Mouse (Mus musculus): Measurements from ENCODE around the gene Gm28035. TPM values are rescaled to one million over a fixed set of nuclear protein-coding genes. Genes with fewer than 3 reads are reported as not detected.

Gm28035 gene
- polyA plus RNA-seq, 1 experiment from 2014 or later, result 0.04 TPM

DNA sequence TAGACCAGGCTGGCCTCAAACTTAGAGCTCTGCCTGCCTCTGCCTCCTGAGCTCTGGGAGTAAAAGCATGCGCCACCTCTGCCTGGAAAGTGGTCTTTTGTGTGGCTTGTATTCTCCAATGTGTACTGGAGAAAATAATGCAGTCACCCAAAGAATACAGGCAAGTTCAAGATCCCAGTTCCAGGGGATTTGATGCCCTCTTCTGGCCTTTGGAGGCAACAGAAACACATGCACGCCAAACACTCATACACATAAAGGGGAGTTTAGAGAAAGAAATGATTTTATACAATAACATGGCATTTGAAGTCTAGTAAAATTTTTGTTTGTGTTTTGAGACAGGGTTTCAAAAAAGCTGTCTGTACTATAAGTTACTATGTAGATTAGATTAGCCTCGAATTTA is 59.2 kb downstream of the Gm28035 start:
- no peak for DNase-seq (ENCODE audit: low spot score)

DNA sequence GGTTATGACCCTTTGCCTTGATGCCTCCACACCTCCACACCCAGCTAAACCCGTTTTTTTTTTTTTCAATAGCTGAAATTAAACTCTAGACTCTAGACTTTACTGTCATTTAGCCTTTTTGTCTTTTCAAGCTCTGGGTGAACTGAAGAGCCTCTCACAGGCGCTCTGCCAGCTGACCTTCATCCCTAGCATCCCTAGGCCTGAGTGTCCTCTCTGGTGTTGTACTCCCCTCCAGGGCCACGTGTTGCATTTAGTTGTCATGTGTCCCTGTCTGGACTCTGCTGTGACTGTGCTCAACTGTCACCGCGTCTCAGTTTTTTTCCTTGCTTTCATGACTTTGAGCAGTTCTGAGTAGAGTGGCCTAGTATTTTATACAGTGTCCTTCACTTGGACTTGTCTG is 59.6 kb downstream of the Gm28035 start:
- DNase-seq (ENCODE audit: low spot score), result no peak

DNA sequence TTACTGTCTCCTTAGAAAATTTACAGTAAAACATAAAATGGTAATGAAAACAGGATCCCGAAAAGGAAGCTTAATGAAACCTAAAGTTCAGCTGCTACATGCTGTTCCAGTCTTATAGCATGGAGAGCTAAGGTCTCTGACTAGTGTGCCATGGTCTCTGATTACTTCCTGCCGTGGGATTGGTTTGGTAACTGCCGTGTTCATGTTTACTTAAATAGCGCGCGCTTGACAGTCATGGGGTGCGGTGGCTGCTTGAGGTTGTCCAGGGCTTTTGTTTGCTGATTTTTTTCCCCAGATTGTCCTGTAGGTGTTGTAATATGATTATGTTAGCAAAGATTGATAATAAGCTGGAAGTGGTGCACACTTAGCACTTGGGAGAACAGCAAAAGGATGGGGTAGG is 65.7 kb downstream of the Gm28035 start:
- no peak for DNase-seq (ENCODE audit: low spot score)

DNA sequence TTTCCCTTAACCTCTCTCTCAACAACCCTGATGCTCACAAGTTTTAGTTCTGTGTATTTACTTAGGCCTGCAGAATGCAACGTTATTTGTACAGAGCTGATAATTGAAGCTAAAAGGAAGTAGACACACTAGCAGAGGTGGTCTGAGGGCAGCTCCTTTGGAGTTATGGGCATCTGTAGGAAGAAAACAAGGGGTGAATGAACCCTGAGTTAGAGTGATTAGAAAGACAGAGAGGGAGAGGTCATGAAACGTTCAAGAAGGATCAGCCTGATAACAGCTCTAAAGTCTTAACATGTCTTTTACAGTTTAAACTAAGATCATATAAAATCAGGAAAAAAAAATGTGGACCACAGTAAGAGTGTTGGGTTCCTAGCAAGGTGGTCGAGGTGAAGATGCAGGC is 69.0 kb downstream of the Gm28035 start:
- no peak for DNase-seq (ENCODE audit: low spot score)

DNA sequence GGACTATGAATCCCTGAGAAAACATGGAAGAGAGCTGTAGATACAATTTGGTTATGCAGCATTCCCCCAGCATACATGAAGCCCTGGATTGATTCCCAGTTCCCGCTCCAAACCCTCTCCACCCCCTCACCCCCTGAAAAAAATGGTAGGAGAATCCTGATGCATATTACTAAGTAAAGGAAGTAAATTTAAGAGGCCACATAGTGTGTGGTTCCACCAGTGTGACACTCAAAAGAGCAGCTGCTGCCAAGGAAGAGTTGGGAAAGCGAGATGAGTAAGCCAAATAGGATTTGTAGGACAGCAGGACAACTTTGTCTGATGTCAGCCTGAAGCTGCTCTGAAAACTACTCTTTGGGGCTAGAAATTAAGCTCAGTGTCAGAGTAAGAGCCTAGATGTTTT is 71.1 kb downstream of the Gm28035 start:
- no peak for DNase-seq (ENCODE audit: low spot score)

DNA sequence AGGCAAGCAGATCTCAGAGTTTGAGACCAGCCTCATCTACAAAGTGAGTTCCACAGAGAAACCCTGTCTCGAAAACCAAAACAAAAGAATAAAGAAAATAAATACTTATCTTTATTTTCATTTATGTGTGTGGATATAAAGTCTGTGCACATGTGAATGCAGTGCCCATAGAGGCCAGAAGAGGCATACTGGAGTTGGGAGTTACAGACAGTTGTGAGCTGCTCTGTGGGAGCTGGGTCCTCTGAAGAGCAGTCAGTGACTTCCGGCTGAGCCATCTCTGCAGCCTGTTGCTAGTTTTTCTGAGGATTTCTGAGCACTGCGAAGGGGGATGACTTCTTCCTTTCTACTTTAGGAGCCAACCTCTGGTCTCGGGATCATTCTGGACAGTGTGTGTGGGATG is 75.8 kb downstream of the Gm28035 start:
- no peak for DNase-seq (ENCODE audit: low spot score)

DNA sequence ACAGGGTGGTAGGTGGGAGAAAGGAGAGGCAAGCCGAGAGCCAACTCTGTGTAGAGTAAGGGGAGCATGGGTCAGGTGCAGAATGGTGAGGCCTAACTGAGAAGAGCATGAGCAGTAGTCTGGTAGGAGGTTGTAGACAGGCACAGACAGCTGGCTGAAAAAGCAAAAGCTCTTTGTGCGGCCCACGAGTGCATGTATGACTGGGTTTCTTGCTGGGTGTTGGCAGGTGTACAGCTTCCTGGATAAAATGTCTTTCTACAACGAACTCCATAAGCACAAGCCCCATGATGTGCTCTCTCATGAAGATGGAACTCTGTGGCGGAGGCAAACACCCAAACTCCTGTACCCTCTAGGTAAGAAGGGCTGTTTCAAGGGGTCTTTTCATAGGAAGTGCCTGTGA is 76.6 kb downstream of the Gm28035 start:
- DNase-seq (ENCODE audit: low spot score), result no peak

DNA sequence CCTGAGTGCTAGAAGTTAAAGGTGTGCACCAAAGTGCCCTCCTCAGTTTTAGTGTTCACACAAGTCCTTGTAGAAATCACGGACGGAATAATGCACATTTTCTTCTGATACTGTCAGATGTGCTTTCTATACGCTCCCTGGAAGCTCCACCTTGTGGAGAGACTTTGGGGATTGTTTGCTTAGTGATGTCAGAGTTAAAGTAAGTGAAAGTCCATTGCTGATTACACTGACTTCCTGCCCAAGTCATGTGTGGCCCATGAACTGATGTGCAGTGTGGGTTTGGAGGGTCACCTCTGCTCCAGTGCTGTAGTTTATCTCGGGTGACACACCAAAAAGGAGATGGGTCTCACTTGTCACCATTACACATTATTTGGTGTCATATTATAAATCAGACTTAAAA is 78.9 kb downstream of the Gm28035 start:
- DNase-seq (ENCODE audit: low spot score), result no peak

DNA sequence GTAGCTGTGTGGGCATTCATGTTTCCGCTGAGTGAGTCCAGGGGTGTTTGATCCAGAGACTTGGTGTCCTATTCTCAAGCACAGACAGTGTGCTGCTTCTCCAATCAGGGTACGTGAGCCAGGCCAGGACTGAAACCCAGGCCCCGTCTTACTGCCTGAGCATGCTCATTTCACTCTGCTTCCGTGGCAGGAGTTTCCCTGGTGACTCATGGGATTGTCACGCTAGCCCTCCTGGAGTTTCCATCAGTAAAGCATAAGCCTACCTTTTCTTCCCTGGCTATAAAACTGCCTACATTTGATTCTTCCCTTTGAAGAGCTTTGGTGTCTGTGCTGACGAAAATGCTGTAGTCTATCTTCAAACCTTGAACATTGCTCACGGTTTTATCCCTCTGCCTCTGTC is 82.7 kb downstream of the Gm28035 start:
- no peak for DNase-seq (ENCODE audit: low spot score)

DNA sequence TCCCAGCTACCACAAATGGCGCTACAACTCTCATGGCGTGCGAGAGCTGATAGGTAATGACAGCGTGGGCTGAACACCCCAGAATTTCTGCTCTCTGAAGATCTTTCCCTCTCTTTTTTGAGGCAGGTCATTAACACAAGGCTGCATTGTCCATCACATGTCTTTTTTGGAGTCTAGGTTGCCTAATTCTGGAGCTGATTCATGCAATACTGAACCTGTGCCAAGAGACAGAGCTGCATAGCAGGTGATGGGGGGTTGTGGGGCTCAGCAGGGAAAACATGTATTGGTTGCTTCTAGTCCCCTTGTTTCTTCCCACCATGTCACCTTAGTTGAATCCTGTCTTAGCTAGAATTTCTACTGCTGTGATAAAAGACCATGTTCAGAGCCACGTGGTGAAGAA is 84.9 kb downstream of the Gm28035 start:
- DNase-seq (ENCODE audit: low spot score), result no peak

DNA sequence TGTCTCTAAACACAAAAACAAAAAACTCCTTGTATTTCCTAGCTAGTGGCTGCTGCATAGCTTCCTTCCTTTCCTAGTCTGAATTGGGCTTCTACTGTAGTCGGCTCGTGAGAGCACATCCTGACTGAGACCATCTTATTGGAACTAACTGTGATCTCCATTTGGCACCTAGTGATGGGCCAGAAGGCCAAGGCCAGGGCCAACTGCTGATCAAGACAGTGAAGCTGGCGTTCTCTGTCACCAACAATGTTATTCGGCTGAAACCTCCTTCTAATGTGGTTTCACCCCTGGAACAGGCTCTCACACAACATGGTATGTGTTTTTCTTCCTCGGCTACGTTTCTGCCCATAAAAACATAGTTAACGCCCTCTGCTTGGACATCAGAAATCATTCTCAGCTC is 86.9 kb downstream of the Gm28035 start:
- no peak for DNase-seq (ENCODE audit: low spot score)

DNA sequence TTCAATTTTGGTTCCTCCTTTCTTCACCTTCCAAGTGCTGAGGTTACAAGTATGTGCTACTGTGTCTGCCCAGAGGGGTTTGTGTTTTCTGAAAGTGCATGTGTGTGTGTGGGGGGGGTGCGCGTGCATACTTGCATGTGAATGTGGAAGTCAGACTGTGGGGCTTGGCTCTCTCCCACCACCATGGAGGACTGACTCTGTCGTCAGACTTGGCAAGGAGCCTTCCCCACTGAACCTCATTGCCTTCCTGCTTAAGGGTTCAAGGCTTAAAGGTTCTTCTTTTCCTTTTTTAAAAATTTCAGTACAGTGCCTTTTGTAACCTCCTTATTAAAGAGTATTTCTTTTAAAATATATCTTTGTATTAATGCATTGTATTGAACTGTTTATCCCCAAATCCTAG is 88.4 kb downstream of the Gm28035 start:
- DNase-seq (ENCODE audit: low spot score), result no peak

Other genes starting within 250 kb of the Gm28035 start
- gene Wdr34, start 191.7 kb upstream of the Gm28035 start, polyA plus RNA-seq (2015; fragmentation: Nextera tagmentation; extraction: Ambion mirVana), result 13.6 and 15.4 TPM in 2 replicates
- 418 and 429 TPM in 2 replicates for gene Set, start 183.2 kb upstream of the Gm28035 start, polyA plus RNA-seq (2015; fragmentation: Nextera tagmentation; extraction: Ambion mirVana)
- 3.5 and 3.7 TPM in 2 replicates for gene Pkn3, start 162.9 kb upstream of the Gm28035 start, polyA plus RNA-seq (2015; fragmentation: Nextera tagmentation; extraction: Ambion mirVana)
- gene Zdhhc12, start 146.9 kb upstream of the Gm28035 start, polyA plus RNA-seq (2015; fragmentation: Nextera tagmentation; extraction: Ambion mirVana), result 28.8 and 29.5 TPM in 2 replicates
- 5.6 and 9.6 TPM in 2 replicates for gene Zer1, start 116.0 kb upstream of the Gm28035 start, polyA plus RNA-seq (2015; fragmentation: Nextera tagmentation; extraction: Ambion mirVana)
- gene Tbc1d13, start 106.8 kb upstream of the Gm28035 start, polyA plus RNA-seq (2015; fragmentation: Nextera tagmentation; extraction: Ambion mirVana), result 4.9 and 5.7 TPM in 2 replicates
- gene Endog, start 69.1 kb upstream of the Gm28035 start, polyA plus RNA-seq (2015; fragmentation: Nextera tagmentation; extraction: Ambion mirVana), result 22.6 and 23.5 TPM in 2 replicates
- 44.8 and 46.0 TPM in 2 replicates for gene Spout1, start 62.1 kb upstream of the Gm28035 start, polyA plus RNA-seq (2015; fragmentation: Nextera tagmentation; extraction: Ambion mirVana)
- gene Kyat1, start 34.7 kb upstream of the Gm28035 start, polyA plus RNA-seq (2015; fragmentation: Nextera tagmentation; extraction: Ambion mirVana), result 14.5 and 15.5 TPM in 2 replicates
- 21.4 and 22.6 TPM in 2 replicates for gene Lrrc8a, start 2.9 kb upstream of the Gm28035 start, polyA plus RNA-seq (2015; fragmentation: Nextera tagmentation; extraction: Ambion mirVana)
- gene Phyhd1, start 25.6 kb downstream of the Gm28035 start, polyA plus RNA-seq (2015; fragmentation: Nextera tagmentation; extraction: Ambion mirVana), result 2.8 and 3.0 TPM in 2 replicates
- not detected in 2 replicates for gene Gm28038, start 40.5 kb downstream of the Gm28035 start, polyA plus RNA-seq (2015; fragmentation: Nextera tagmentation; extraction: Ambion mirVana)
- 15.8 and 18.6 TPM in 2 replicates for gene Dolk, start 45.8 kb downstream of the Gm28035 start, polyA plus RNA-seq (2015; fragmentation: Nextera tagmentation; extraction: Ambion mirVana)
- 21.3 and 22.3 TPM in 2 replicates for gene Nup188, start 45.8 kb downstream of the Gm28035 start, polyA plus RNA-seq (2015; fragmentation: Nextera tagmentation; extraction: Ambion mirVana)
- gene Sh3glb2, start 118.8 kb downstream of the Gm28035 start, polyA plus RNA-seq (2015; fragmentation: Nextera tagmentation; extraction: Ambion mirVana), result 66.9 and 77.5 TPM in 2 replicates
- 7.6 and 10.6 TPM in 2 replicates for gene Miga2, start 123.7 kb downstream of the Gm28035 start, polyA plus RNA-seq (2015; fragmentation: Nextera tagmentation; extraction: Ambion mirVana)
- gene Dolpp1, start 151.7 kb downstream of the Gm28035 start, polyA plus RNA-seq (2015; fragmentation: Nextera tagmentation; extraction: Ambion mirVana), result 27.8 and 28.1 TPM in 2 replicates
- 7.9 and 10.2 TPM in 2 replicates for gene Crat, start 175.2 kb downstream of the Gm28035 start, polyA plus RNA-seq (2015; fragmentation: Nextera tagmentation; extraction: Ambion mirVana)
- 127 and 128 TPM in 2 replicates for gene Ptpa, start 175.5 kb downstream of the Gm28035 start, polyA plus RNA-seq (2015; fragmentation: Nextera tagmentation; extraction: Ambion mirVana)
- gene Ier5l, start 233.7 kb downstream of the Gm28035 start, polyA plus RNA-seq (2015; fragmentation: Nextera tagmentation; extraction: Ambion mirVana), result 0.55 and 0.69 TPM in 2 replicates